Mouse (Mus musculus): Measurements from ENCODE around the gene Ttc25. TPM values are rescaled to one million over a fixed set of nuclear protein-coding genes. Genes with fewer than 3 reads are reported as not detected.
"Not testable (repeated sequence)": the region's sequence is repeated elsewhere in the genome, so short reads cannot be mapped to it uniquely, and the experiment has no call there.

Ttc25 gene
- polyA plus RNA-seq, 1 experiment from 2014 or later = 0.14 TPM

DNA sequence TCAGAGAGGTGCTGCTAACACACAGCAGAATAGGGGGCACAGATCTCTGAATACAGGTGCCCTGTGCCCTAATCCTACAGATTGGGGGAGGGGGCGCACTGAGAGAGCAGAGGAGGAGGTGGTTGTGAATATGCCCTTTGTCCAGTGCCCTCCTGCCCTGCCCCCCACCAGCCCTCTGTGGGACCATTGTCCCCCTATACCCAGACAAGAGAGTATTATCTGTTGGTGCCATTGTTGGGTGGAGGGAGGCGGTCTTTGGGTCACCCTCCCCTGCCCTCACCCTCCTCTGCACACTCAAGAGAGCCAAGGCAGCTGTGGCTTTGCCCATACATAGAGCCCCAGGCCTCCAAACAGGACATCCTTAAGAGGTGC, 30.1 kb downstream of the Ttc25 start:
- Histone ChIP-seq H3K27me3 (replicated peaks) (peaks cover 11% of the 10 kb centered on the region), H3K9ac (peak overlapping the region; percentile 69), H3K36me3 (peaks cover 21% of the 10 kb centered on the region), H3K27ac (peak overlapping the region; percentile 45; the same call in 1 of the 2 replicates), H3K4me1 (peaks cover 38% of the 10 kb centered on the region), H3K4me3 (peak overlapping the region; percentile 70), H3K4me2 (peak overlapping the region; percentile 88), H3K9me3 (replicated peaks) (no peaks in the 10 kb centered on the region)
- peak; percentile 17; the same call in 1 of the 2 replicates for ATAC-seq
- WGBS (ENCODE audit: insufficient replicate concordance) = 32% methylated on average over 2 of the region's 2 CpGs

DNA sequence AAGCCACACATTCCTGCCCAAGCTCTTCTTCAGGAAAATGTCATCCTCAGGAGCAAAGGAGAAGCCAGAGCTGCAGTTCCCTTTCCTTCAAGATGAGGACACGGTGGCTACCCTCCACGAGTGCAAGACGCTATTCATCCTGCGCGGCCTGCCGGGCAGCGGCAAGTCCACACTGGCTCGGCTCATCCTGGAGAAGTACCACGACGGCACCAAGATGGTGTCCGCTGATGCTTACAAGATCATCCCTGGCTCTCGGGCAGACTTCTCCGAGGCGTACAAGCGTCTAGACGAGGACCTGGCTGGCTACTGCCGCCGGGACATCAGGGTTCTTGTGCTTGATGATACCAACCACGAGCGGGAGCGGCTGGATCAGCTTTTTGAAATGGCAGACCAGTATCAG, 30.8 kb downstream of the Ttc25 start:
- Histone ChIP-seq H3K9ac (no peak overlapping the region), H3K27ac (no peak overlapping the region), H3K27me3 (replicated peaks) (peaks cover 3% of the 10 kb centered on the region), H3K4me2 (peak overlapping the region; percentile 88), H3K36me3 (peaks cover 29% of the 10 kb centered on the region), H3K9me3 (replicated peaks) (no peaks in the 10 kb centered on the region), H3K4me1 (peaks cover 30% of the 10 kb centered on the region), H3K4me3 (no peak overlapping the region)
- 68% methylated on average over 21 of the region's 21 CpGs for WGBS (ENCODE audit: insufficient replicate concordance)
- no peak for ATAC-seq

DNA sequence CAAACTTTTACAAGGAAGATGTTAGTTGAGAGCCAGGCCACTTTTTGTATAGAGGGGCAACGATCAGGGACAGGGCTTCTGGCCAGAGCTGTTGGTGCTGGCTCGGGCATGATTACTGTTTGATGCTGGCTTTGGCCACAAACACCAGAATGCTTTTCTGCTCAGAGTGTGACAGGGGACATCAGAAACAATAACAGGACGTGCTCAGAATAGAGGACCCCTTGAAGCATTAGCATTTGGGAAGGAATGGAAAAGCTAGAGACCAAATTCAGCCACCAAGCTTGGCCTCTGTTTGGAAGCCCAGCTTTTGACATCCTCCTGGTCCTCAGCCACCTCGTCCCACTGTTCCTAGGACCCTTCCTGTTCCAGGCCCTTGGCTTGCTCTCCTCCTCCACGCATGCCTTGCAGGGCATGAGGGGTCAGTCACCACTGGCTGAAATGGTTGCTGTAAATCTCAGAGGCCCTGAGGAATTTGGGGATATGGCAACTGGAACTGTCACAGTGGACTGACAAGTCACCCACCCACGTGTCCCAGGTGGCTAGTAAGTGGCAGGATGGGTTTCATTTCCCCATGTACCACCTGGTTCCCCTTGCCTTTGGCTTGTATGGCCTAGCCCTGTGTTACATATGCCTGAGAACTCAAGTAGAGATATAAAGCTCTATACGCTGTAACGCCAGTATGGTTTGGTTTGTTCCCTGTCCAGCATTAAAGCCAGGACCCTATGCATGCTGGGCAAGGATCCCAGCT, 32.6 kb downstream of the Ttc25 start:
- H3K4me1 ChIP-seq = peaks cover 27% of the 10 kb centered on the region
- H3K27me3 ChIP-seq (replicated peaks) = no peaks in the 10 kb centered on the region
- H3K9ac ChIP-seq = no peak overlapping the region
- no peak overlapping the region for H3K4me2 ChIP-seq
- no peak overlapping the region for H3K4me3 ChIP-seq
- WGBS (ENCODE audit: insufficient replicate concordance) = 70% methylated on average over 8 of the region's 8 CpGs
- no peak for ATAC-seq
- H3K9me3 ChIP-seq (replicated peaks) = no peaks in the 10 kb centered on the region
- no peak overlapping the region for H3K27ac ChIP-seq
- H3K36me3 ChIP-seq = peaks cover 47% of the 10 kb centered on the region

DNA sequence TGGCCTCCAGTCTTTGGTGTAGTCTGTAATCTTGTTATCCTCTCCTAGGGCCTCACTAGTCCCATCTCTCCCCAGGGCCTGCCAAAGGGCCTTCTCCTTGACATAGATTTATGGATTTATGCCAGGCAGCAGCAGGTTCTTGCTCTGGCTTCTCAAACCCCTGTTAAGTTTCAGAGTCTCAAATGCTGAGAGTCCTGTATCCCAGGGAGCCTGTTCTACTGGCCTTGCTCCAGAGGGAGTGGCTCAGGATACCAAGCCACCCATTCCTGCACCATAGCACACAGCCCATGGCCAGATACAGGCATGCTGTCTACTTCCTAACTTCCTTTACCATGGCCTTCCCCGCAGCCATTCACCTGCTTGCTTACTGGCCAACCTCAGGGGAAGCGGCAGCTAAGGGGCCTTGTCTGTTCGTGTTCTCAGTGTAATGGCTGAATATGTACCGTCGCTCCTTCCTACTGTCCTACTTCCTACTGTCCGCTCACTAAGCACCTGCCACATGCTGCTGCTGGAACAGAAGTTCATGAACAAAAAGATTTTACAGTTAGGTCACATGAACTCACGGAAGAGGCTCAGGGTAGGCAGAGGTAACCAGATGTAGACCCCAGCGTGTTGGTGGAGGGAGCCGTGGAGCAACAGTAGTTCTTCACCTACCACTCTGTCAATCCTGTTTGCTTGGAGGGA, 33.9 kb downstream of the Ttc25 start:
- no peak overlapping the region for H3K4me2 ChIP-seq
- no peak for ATAC-seq
- WGBS (ENCODE audit: insufficient replicate concordance) = 87% methylated on average over 9 of the region's 9 CpGs
- H3K4me3 ChIP-seq = no peak overlapping the region
- H3K36me3 ChIP-seq = peaks cover 59% of the 10 kb centered on the region
- no peaks in the 10 kb centered on the region for H3K27me3 ChIP-seq (replicated peaks)
- H3K9me3 ChIP-seq (replicated peaks) = no peaks in the 10 kb centered on the region
- H3K9ac ChIP-seq = no peak overlapping the region
- peaks cover 25% of the 10 kb centered on the region for H3K4me1 ChIP-seq
- H3K27ac ChIP-seq = no peak overlapping the region

DNA sequence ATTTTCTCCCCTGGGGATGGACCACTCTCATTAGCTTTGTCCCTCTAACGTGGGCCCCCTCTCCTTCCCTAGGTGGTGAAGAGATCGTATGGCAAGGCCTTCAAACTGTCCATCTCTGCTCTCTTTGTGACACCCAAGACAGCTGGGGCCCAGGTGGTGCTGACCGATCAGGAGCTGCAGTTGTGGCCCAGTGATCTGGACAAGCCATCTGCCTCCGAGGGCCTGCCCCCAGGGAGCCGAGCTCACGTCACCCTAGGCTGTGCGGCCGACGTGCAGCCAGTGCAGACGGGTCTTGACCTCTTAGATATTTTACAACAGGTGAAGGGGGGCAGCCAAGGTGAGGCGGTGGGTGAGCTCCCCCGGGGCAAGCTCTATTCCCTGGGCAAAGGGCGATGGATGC, 34.9 kb downstream of the Ttc25 start:
- no peak for ATAC-seq
- peaks cover 69% of the 10 kb centered on the region for H3K36me3 ChIP-seq

DNA sequence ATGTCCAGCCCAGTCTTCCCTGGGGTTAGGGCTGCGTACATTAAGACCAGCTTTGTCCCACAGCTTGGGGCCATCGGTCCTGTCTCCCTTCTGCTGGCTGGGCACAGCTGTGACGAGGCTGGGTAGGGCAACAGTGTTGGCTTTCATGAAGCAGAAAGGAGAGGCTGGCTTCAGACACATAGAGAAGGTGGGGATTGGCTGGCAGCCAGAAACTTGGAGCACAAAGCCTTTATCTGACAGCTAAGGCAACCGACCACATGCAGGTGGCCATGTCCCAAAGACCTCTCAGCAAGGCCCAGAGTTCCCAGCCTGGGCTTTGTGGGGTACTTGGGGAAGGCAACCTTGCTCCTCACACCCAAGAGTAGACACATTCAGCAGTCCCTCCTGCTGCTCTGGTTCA, 36.3 kb downstream of the Ttc25 start:
- WGBS (ENCODE audit: insufficient replicate concordance) = 80% methylated on average over 4 of the region's 4 CpGs
- ATAC-seq = no peak
- no peaks in the 10 kb centered on the region for H3K27me3 ChIP-seq (replicated peaks)
- no peak overlapping the region for H3K4me2 ChIP-seq
- H3K36me3 ChIP-seq = peaks cover 84% of the 10 kb centered on the region
- no peaks in the 10 kb centered on the region for H3K4me1 ChIP-seq
- H3K4me3 ChIP-seq = no peak overlapping the region
- no peaks in the 10 kb centered on the region for H3K9me3 ChIP-seq (replicated peaks)
- no peak overlapping the region for H3K9ac ChIP-seq
- no peak overlapping the region for H3K27ac ChIP-seq

More for the DNA sequence above, 34.9 kb downstream of the Ttc25 start:
- H3K4me2 ChIP-seq = no peak overlapping the region
- H3K9ac ChIP-seq = no peak overlapping the region
- H3K9me3 ChIP-seq (replicated peaks) = no peaks in the 10 kb centered on the region
- no peak overlapping the region for H3K27ac ChIP-seq
- H3K27me3 ChIP-seq (replicated peaks) = no peaks in the 10 kb centered on the region
- WGBS (ENCODE audit: insufficient replicate concordance) = 80% methylated on average over 13 of the region's 13 CpGs
- H3K4me3 ChIP-seq = no peak overlapping the region
- H3K4me1 ChIP-seq = peaks cover 14% of the 10 kb centered on the region

DNA sequence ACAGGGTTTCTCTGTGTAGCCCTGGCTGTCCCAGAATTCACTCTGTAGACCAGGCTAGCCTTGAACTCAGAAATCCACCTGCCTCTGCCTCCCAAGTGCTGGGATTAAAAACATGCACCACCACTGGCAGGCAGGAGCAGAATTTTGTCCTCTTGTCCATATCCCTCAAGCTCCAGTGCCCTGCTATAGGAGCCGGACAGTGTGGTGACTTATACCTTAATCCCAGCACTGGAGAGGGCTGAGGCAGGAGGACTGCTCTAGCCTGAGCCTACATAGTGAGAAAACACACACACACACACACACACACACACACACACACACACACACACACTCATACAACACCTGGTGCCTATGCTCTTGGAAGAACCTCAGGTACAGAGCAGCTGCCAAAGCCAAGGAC, 37.0 kb downstream of the Ttc25 start:
- H3K27ac ChIP-seq; H3K27me3 ChIP-seq (replicated peaks); H3K9me3 ChIP-seq (replicated peaks); H3K9ac ChIP-seq; H3K4me1 ChIP-seq; ATAC-seq; H3K4me2 ChIP-seq; H3K4me3 ChIP-seq: not testable (repeated sequence)
- peaks cover 91% of the 10 kb centered on the region for H3K36me3 ChIP-seq
- 82% methylated on average over 1 of the region's 1 CpGs for WGBS (ENCODE audit: insufficient replicate concordance)

DNA sequence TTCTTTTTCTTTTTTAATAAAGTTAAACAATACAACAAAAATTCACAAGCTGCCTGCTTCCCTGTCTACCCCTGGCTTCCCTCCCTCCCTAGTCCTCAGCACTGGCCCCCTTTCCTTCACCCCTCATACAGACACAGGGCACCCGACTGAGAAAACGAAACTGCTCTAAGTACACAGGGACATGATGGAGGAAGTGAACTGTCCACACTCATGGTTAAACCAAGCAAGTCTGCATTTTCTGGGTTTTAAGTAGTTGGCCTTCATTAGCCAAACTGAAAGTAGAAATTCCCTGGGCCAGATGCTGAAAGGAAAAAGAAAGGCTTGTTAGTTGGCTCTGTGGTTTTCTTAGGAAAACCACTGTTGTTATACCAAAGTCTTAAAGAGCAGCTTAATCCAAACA, 37.4 kb downstream of the Ttc25 start:
- H3K9ac ChIP-seq = no peak overlapping the region
- ATAC-seq = no peak
- H3K36me3 ChIP-seq = peaks cover 95% of the 10 kb centered on the region
- WGBS (ENCODE audit: insufficient replicate concordance) = 85% methylated on average over 2 of the region's 2 CpGs
- no peak overlapping the region for H3K27ac ChIP-seq
- H3K9me3 ChIP-seq (replicated peaks) = no peaks in the 10 kb centered on the region
- no peak overlapping the region for H3K4me2 ChIP-seq
- H3K4me3 ChIP-seq = no peak overlapping the region
- H3K4me1 ChIP-seq = no peaks in the 10 kb centered on the region
- no peaks in the 10 kb centered on the region for H3K27me3 ChIP-seq (replicated peaks)

DNA sequence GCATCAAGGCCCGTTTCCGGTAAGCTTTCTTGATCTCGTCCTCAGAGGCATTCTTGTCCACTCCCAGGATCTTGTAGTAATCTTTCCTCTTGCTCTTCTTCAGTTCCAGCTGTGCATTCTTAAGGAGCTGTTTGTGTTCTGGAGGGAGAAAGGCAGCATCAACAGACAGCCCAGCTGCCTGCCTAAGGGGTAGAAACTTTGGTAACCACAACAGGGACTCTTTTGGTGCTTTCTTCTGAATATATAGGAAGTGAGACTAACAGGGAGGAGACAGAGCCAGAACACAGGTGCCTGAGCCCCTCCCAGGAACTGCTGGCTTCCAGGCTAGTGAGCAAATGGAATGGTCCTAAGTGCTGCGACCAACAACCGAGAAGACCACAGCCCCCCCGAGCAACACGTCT, 39.2 kb downstream of the Ttc25 start:
- Histone ChIP-seq H3K36me3 (peaks cover 100% of the 10 kb centered on the region), H3K4me1 (no peaks in the 10 kb centered on the region), H3K27me3 (replicated peaks) (no peaks in the 10 kb centered on the region), H3K27ac (no peak overlapping the region), H3K9ac (no peak overlapping the region), H3K4me3 (no peak overlapping the region), H3K9me3 (replicated peaks) (no peaks in the 10 kb centered on the region), H3K4me2 (no peak overlapping the region)
- ATAC-seq = no peak
- 85% methylated on average over 7 of the region's 7 CpGs for WGBS (ENCODE audit: insufficient replicate concordance)

DNA sequence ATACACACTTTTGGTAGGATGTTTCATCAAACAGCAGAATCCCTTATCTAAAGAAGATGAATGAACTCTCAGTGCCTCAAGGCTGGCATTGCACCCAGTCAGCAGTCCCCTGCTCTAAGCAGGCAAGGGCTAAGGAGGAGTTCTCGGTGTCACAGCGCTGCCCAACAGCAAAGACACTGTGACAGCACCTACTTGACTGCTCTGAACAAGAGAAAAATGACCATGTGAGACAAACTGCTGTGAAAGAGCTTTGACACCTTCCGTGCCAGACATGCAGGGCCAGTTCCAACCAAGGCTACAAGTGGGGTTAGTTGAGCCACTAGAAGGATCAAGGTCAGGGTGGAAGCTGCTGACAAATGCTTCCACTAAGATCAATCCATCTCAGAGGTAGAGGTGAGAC, 39.7 kb downstream of the Ttc25 start:
- ATAC-seq = no peak
- H3K4me3 ChIP-seq = no peak overlapping the region
- no peaks in the 10 kb centered on the region for H3K9me3 ChIP-seq (replicated peaks)
- no peak overlapping the region for H3K4me2 ChIP-seq
- no peak overlapping the region for H3K9ac ChIP-seq
- no peak overlapping the region for H3K27ac ChIP-seq
- H3K36me3 ChIP-seq = peaks cover 100% of the 10 kb centered on the region
- no peaks in the 10 kb centered on the region for H3K4me1 ChIP-seq
- no peaks in the 10 kb centered on the region for H3K27me3 ChIP-seq (replicated peaks)
- 90% methylated on average over 3 of the region's 3 CpGs for WGBS (ENCODE audit: insufficient replicate concordance)

DNA sequence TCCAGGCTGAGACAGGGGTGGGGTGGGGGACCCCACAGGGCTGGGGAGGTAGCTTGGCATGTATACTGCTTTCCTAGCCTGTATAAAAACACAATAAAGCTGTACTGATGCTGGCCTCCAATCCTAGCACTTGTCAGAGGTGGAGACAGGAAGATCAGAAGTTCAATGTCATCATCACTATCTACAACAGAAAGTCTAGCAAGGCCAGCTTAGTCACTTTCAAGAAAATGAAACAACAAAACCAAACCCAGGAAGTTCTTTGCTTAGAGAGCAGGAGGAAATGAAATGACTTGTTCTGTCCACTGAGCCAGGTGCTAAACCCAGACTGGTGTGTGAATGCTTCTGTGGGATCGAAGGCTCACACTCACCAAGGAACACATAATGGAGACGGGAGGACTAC, 43.1 kb downstream of the Ttc25 start:
- H3K4me1 ChIP-seq = no peaks in the 10 kb centered on the region
- no peaks in the 10 kb centered on the region for H3K27me3 ChIP-seq (replicated peaks)
- H3K27ac ChIP-seq = no peak overlapping the region
- no peak for ATAC-seq
- H3K9me3 ChIP-seq (replicated peaks) = no peaks in the 10 kb centered on the region
- no peak overlapping the region for H3K4me2 ChIP-seq
- no peak overlapping the region for H3K4me3 ChIP-seq
- H3K9ac ChIP-seq = no peak overlapping the region
- 82% methylated on average over 2 of the region's 2 CpGs for WGBS (ENCODE audit: insufficient replicate concordance)
- peaks cover 99% of the 10 kb centered on the region for H3K36me3 ChIP-seq

DNA sequence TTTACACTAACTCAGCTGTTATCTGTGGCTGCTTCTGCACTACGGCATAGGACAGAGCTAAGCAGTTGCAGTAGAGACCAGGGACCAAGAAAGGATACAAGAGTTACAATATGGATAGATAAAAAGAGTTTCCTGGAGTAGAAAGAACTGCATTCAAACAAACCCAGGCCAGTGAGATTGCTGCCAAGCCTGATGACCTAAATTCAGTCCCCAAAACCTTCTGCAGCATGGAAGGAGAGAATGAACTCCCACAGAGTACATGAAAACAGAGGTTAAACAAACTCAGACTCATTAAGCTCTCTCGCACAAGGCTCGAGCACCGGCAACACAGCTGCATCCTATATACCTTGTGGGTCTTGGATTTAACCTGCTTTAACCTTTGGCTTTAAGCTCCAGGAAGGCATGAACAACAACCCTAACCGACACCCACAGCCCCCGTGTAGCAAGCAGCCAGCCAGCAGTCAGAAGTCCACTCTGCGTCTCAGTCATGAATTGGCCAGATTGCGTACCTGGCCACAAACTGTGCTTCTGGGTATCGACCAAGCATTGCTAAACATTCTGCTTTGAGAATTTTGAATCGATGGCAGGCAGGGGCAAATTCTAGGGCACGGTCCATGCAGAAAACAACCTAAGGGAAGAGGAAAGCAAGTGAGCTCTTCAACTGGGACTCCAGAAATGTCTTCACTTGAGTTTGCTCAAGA, 47.1 kb downstream of the Ttc25 start:
- Histone ChIP-seq H3K4me1 (no peaks in the 10 kb centered on the region), H3K9me3 (replicated peaks) (no peaks in the 10 kb centered on the region), H3K36me3 (peaks cover 99% of the 10 kb centered on the region), H3K9ac (no peak overlapping the region), H3K27ac (no peak overlapping the region), H3K27me3 (replicated peaks) (no peaks in the 10 kb centered on the region), H3K4me2 (no peak overlapping the region), H3K4me3 (no peak overlapping the region)
- no peak for ATAC-seq
- 91% methylated on average over 11 of the region's 11 CpGs for WGBS (ENCODE audit: insufficient replicate concordance)
